Mouse (Mus musculus) retina, postnatal 1 day (tissue): ENCODE measurements around the gene Uqcrh.

ENCODE experiments used
- DNase-seq: peaks from one replicate; pipeline ENCODE4 v3.0.0-alpha.2; 2012

Uqcrh gene

GRCm38 (mm10) chr4:116053399-116053961 lies 21.4 kb downstream of the Uqcrh start, which contains the start of gene Nsun4:
Gene Nsun4 (minus strand): TSS chr4:116053876.
- peak; percentile 92 for DNase-seq

DNA sequence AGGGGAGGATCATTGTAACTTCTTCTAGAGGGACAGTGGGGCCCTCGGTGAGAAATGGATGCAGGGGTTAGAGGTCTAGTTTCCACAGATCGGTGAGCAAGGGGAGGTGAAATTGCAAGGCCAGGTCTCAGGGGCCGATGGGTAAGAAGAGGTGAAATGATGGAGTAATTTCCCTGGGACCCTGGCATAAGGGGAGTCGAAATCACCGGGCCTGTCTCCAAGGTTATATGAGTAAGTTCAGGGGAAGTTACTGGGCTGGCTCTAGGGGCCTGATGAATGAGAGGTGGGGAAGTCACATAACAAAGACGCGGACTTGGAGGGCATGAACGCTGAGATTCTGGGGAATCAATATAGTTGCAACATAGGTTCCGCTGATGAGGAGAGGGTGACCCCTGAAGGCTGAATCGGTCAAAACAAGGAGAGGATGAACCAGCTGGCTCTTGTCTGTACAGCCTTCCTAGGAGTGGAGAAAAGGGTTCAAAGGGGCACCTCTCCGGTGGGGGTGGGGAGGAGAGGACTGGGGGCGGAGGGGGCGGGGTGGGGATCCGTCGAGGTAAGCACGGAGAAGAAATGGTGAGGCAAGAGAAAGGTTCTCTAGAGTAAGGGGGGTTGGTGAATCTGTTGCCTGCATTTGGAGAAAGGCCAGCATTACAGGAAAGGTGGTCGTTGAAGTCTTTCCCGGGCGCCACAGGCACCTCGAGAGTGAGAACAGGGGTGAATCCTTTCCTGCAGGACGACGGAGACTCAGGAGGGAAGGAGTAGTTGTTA lies 22.2 kb downstream of the Uqcrh start:
- DNase-seq, result peak; percentile 71

DNA sequence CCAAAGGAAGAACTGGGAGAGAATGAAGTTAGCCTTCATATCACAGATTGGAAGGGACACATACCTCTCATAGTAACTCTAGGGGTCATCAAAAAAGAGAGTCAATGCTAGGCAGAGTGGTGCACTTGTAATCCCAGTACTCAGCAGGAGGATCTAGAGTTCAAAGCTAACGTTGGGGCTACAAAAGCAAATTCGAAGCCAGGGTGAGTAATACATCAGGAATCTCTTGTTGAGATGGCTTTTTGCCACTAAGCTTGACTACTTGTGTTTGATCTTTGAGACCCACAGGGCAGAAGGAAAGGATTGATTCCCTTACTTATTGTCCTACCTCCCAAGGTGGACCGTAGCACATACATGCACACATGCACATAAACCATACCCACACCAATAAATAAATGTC lies 25.7 kb downstream of the Uqcrh start:
- DNase-seq, result no peak

GRCm38 (mm10) chr4:116048130-116048920 lies 26.5 kb downstream of the Uqcrh start:
- DNase-seq, result no peak

- DNase-seq, result no peak
Observed at GRCm38 (mm10) chr4:116047681-116048080, 27.2 kb downstream of the Uqcrh start.

DNA sequence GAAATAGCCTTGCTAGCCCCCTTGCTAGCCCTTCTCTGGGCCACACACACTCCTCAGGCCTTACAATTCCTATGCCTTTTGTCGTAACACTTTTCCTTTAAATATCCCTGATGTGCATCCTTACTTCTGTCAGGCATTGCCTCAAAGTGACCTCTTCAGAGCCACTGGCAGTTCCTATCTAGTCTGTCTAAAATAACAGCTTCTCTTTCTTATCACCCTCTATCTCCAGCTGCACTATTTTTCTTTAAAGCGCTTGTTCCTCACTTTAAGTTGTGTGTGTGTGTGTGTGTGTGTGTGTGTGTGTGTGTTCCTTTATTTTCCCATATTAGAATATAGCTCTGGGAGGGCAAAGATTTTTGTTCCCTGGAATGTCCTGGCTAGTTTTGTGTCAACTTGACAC lies 28.3 kb downstream of the Uqcrh start:
- DNase-seq, result no peak

GRCm38 (mm10) chr4:116042186-116042585 lies 32.7 kb downstream of the Uqcrh start:
- no peak for DNase-seq

GRCm38 (mm10) chr4:116040466-116040865 lies 34.4 kb downstream of the Uqcrh start:
- no peak for DNase-seq

DNA sequence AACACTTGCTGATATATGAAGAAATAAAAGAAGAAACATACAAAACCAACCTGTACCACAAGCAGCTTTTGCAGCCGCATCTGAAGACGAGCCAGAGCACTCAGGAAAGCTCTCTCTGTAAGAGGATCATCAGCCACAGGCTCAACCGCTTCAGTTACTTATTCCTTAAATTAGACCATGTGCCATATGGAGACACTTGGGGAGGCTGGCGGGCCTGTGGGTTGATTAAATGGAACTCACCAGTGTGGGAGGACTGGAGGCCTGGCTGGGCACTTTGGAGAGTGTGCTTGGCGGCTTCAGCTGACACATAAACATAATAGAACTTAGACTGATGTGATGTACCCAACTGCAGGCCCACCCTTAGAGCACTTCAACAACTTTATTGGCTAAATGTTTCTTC lies 41.5 kb downstream of the Uqcrh start:
- DNase-seq, result peak; percentile 32

DNA sequence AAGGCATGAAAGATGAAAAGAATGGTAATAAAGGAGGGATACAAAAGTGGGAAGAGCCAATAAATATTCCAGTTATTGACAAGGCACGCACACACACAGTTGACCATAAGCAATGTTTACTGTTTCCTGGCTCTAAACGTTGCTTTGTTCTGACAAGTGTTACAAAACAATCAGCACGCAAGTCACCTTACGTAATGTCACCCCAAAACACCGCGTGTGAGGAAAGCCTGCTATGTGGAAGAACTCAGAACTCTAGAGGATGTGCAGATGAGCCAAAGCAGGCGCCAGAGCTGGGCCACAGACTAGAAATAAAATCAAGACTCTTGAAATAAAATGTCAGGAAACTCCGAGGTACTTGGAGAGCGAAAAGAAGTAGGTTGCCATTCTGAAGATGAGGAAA lies 42.0 kb downstream of the Uqcrh start:
- DNase-seq, result no peak

GRCm38 (mm10) chr4:116017902-116018746 lies 56.7 kb downstream of the Uqcrh start, which contains the start of gene Faah:
Gene Faah (minus strand): TSS chr4:116017926.
- DNase-seq, result no peak

- DNase-seq, result peak; percentile 92
Observed at GRCm38 (mm10) chr4:116017300-116017901, 57.5 kb downstream of the Uqcrh start.
